Mouse (Mus musculus) heart, embryonic 16.5 days (tissue): Measurements from ENCODE around the gene Gtf2a2. TPM values are rescaled to one million over a fixed set of nuclear protein-coding genes. Genes with fewer than 3 reads are reported as not detected.
A peak's percentile ranks its signal among the peaks of the same experiment; 100 is the strongest.

ENCODE experiments used
- ATAC-seq: fragments of 200-750 bp; cut with Nextera tagmentation; replicated peaks from 2 replicates; pipeline ENCODE4 v1.8.0; 2017; ENCODE audit warnings: moderate number of reproducible peaks; ENCODE audit not compliant: insufficient read depth, low FRiP score; ENCODE audit errors: extremely low read depth
- H3K27ac ChIP-seq: fragments of 300-500 bp; sonication (generic); 2 replicates; pipeline ENCODE4 v1.5.1; 2014; ENCODE audit warnings: mild to moderate bottlenecking, low read length, control low read depth, moderate library complexity
- H3K27me3 ChIP-seq: fragments of 300-500 bp; sonication (generic); 2 replicates; pipeline ENCODE4 v1.6.1; 2014; ENCODE audit warnings: low read length, mixed read lengths; ENCODE audit not compliant: control insufficient read depth, insufficient read depth
- H3K36me3 ChIP-seq: fragments of 300-500 bp; sonication (generic); 2 replicates; pipeline ENCODE4 v1.6.1; 2014; ENCODE audit not compliant: control insufficient read depth, insufficient read depth
- H3K4me1 ChIP-seq: fragments of 300-500 bp; sonication (generic); 2 replicates; pipeline ENCODE4 v1.6.1; 2014; ENCODE audit warnings: low read length, mixed read lengths; ENCODE audit not compliant: control insufficient read depth, insufficient read depth
- H3K4me2 ChIP-seq: fragments of 300-500 bp; sonication (generic); 2 replicates; pipeline ENCODE4 v1.6.1; 2014; ENCODE audit warnings: low read depth, mild to moderate bottlenecking, control low read depth, low read length
- H3K4me3 ChIP-seq: fragments of 300-500 bp; sonication (generic); 2 replicates; pipeline ENCODE4 v1.5.1; 2014; ENCODE audit warnings: mild to moderate bottlenecking, control low read depth, low read length
- H3K9ac ChIP-seq: fragments of 300-500 bp; sonication (generic); 2 replicates; pipeline ENCODE4 v1.6.1; 2014; ENCODE audit warnings: low read length, control low read depth
- H3K9me3 ChIP-seq: fragments of 300-500 bp; sonication (generic); replicated peaks from 2 replicates; pipeline ENCODE4 v1.6.1; 2016; ENCODE audit warnings: low read length; ENCODE audit not compliant: control insufficient read depth
- WGBS: fragments of 180-500 bp; shearing (Covaris S2); extraction: QIAGEN DNeasy Blood & Tissue Kit; methylation state at CpG from one replicate; pipeline ENCODE4 v1.1.7; 2014; 5-methylcytosine and 5-hydroxymethylcytosine counted together
- polyA plus RNA-seq: library from polyadenylated mRNA; unstranded; fragments of >200 nt; fragmentation: Nextera tagmentation; extraction: Ambion mirVana; gene quantifications from 2 replicates; pipeline ENCODE4 v1.2.1, GENCODE M21; 2015

Gtf2a2 gene
- polyA plus RNA-seq, 1 experiment from 2014 or later: 183 TPM

GRCm38 (mm10) chr9:70067497-70067896 lies 55.1 kb downstream of the Gtf2a2 start:
- Histone ChIP-seq H3K4me2 (no peak overlapping the region), H3K9ac (no peak overlapping the region), H3K27ac (no peak overlapping the region), H3K36me3 (no peaks in the 10 kb centered on the region), H3K9me3 (no peaks in the 10 kb centered on the region), H3K27me3 (no peaks in the 10 kb centered on the region), H3K4me1 (peaks cover 9% of the 10 kb centered on the region; the same call in 1 of the 2 replicates), H3K4me3 (no peak overlapping the region)
- 82% methylated on average over 3 of the region's 3 CpGs for WGBS
- ATAC-seq: no peak

- Histone ChIP-seq H3K36me3 (no peaks in the 10 kb centered on the region), H3K4me1 (peaks cover 9% of the 10 kb centered on the region; the same call in 1 of the 2 replicates), H3K4me2 (no peak overlapping the region), H3K9ac (no peak overlapping the region), H3K27ac (no peak overlapping the region), H3K27me3 (no peaks in the 10 kb centered on the region), H3K9me3 (no peaks in the 10 kb centered on the region), H3K4me3 (no peak overlapping the region)
- WGBS: 40% methylated on average over 8 of the region's 8 CpGs
- ATAC-seq: no peak
These were observed 57.6 kb downstream of the Gtf2a2 start for GRCm38 (mm10) chr9:70069961-70070435.

GRCm38 (mm10) chr9:70072387-70072786 lies 60.0 kb downstream of the Gtf2a2 start:
- H3K9me3 ChIP-seq: no peaks in the 10 kb centered on the region
- H3K4me1 ChIP-seq: peaks cover 9% of the 10 kb centered on the region; the same call in 1 of the 2 replicates
- H3K36me3 ChIP-seq: no peaks in the 10 kb centered on the region
- no peaks in the 10 kb centered on the region for H3K27me3 ChIP-seq
- no peak overlapping the region for H3K27ac ChIP-seq
- H3K9ac ChIP-seq: no peak overlapping the region
- H3K4me2 ChIP-seq: no peak overlapping the region
- no peak overlapping the region for H3K4me3 ChIP-seq
- WGBS: 71% methylated on average over 8 of the region's 8 CpGs
- ATAC-seq: 0 out of 2 replicates have a peak, but pooled peaks have one; percentile 37

Other genes with a start within 250 kb of the Gtf2a2 start
- gene Bnip2, start 23.1 kb upstream of the Gtf2a2 start, polyA plus RNA-seq: 120 and 129 TPM in 2 replicates
- 0.11 TPM in 1 of 2 replicates, not detected in the other for gene Gcnt3, start 25.5 kb downstream of the Gtf2a2 start, polyA plus RNA-seq
- gene Fam81a, start 130.0 kb downstream of the Gtf2a2 start, polyA plus RNA-seq: 41.4 and 43.9 TPM in 2 replicates
- 12.2 and 15.6 TPM in 2 replicates for gene Myo1e, start 194.8 kb downstream of the Gtf2a2 start, polyA plus RNA-seq